Mouse (Mus musculus) ES-E14 (cell line): ENCODE results near the gene Rfxap.

Experiments used
- CHD2 ChIP-seq: IDR thresholded peaks from 2 replicates; pipeline ENCODE4 v1.6.1; 2014; ENCODE audit warnings: mild to moderate bottlenecking, low read depth, low read length, inconsistent platforms
- ZNF384 ChIP-seq: IDR thresholded peaks from 2 replicates; pipeline ENCODE4 v1.6.1; 2012; ENCODE audit warnings: low read depth, low read length, inconsistent platforms

DNA sequence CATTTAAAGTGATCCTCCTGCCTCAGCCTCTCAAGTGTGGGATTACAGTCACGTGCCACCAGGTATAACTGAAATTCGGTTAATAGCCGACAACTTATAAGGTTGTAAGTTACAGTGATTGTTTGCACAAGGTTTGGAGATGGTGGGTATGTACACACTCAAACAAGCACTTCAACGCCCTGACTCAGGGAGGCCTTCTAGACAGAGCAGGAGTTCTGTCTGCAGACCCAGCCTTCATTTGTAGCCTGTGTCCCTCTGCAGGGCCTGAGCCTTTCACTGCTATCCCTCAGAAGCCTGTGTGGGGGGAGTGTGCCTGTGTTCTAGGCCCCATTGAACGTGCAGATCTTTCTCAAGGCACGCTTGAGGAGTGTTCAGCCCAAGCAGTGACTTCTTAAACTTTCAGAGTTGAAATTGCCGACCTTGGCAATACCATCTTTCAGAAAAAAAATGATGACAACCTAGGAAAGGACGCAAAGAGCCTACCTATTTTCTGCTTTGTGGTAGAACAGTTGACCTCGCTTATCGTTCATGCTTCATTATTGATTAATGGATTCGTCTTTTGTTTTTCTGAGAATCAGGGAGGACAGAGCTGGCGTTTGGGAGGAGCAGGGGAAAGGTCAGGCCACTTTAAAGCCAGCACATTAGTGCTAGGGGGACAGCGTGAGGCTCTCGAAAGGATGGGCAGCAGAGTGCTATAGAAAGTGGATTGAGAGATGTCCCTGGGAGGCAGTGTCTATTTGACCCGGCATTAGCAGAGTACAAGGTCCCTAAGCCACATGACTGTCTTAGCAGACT lies 47.1 kb downstream of the Rfxap start:
- TF ChIP-seq CHD2 (no peak), ZNF384 (no peak)
